Mouse (Mus musculus): ENCODE results near the gene Xirp1. TPM values are rescaled to one million over a fixed set of nuclear protein-coding genes. Genes with fewer than 3 reads are reported as not detected.

Xirp1 gene
- polyA plus RNA-seq, 1 experiment: 3.5 TPM

DNA sequence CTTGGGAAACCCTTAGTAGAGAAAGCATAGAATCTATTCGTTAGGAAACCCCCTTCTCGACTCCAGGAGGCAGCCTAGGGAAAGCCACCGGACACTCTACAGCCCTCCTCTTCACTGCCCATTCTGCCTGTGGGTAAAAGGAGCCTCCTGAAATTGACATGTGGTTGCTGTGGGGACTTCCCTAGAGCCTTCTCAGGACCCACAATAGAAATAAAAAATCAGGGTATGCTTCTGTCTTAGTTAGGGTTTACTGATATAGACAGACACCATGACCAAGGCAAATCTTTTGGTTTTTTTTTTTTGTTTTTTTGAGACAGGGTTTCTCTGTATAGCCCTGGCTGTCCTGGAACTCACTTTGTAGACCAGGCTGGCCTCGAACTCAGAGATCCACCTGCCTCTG is 27.3 kb downstream of the Xirp1 start:
- Histone ChIP-seq H3K27me3 (ENCODE audit: control insufficient read depth, insufficient read depth, insufficient read length) (no peaks in the 10 kb centered on the region), H3K79me3 (ENCODE audit: low read depth) (no peaks in the 10 kb centered on the region), H3K36me3 (ENCODE audit: control insufficient read depth, insufficient read depth) (no peaks in the 10 kb centered on the region), H3K4me3 (ENCODE audit: insufficient read depth, poor library complexity, severe bottlenecking) (no peak overlapping the region), H3K79me2 (ENCODE audit: control insufficient read depth, insufficient read depth) (no peaks in the 10 kb centered on the region), H3ac (ENCODE audit: control insufficient read depth, insufficient read length, low read depth) (no peak overlapping the region)
- TF ChIP-seq FOSL1 (IDR thresholded peaks at IDR 0.05; ENCODE audit: insufficient read depth, low read length, poor library complexity, severe bottlenecking): no peak
- TF ChIP-seq CEBPB (IDR thresholded peaks at IDR 0.05; ENCODE audit: low read depth): no peak
- TF ChIP-seq MYOG (IDR thresholded peaks at IDR 0.05; ENCODE audit: control insufficient read depth, extremely low read depth, insufficient read length): no peak
- no peak for TF ChIP-seq CTCF (IDR thresholded peaks at IDR 0.05; ENCODE audit: control insufficient read depth, insufficient read depth, insufficient read length)
- no peak for TF ChIP-seq MAX (IDR thresholded peaks at IDR 0.05)
- TF ChIP-seq USF1 (IDR thresholded peaks at IDR 0.05; ENCODE audit: low read depth): no peak
- no peak for TF ChIP-seq MYOD1 (IDR thresholded peaks at IDR 0.05; ENCODE audit: control insufficient read depth, insufficient read length, low read depth)

DNA sequence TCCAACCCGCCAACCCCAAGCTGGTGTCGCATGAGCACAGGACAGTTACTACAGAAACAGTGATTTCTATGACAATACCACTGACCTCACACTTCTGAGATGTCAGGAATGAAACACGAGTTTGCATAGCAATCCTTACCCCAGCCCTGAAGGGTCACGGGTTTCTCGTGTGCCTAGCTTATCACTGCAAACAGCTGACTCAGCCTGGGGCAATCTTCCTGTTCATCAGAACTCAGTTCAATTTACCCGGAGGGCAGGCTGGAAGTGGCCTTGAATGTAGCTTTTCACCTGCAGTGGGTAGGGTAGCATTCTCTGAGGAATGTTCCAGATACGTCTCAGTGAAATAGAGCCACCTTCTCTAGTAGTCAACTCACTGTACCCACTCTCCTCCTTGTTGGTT is 29.2 kb downstream of the Xirp1 start:
- TF ChIP-seq FOSL1 (IDR thresholded peaks at IDR 0.05; ENCODE audit: insufficient read depth, low read length, poor library complexity, severe bottlenecking) (no peak), MAX (IDR thresholded peaks at IDR 0.05) (no peak), CEBPB (IDR thresholded peaks at IDR 0.05; ENCODE audit: low read depth) (no peak), USF1 (IDR thresholded peaks at IDR 0.05; ENCODE audit: low read depth) (no peak), MYOG (IDR thresholded peaks at IDR 0.05; ENCODE audit: control insufficient read depth, extremely low read depth, insufficient read length) (no peak), MYOD1 (IDR thresholded peaks at IDR 0.05; ENCODE audit: control insufficient read depth, insufficient read length, low read depth) (no peak), CTCF (IDR thresholded peaks at IDR 0.05; ENCODE audit: control insufficient read depth, insufficient read depth, insufficient read length) (no peak)
- no peak overlapping the region for H3ac ChIP-seq (ENCODE audit: control insufficient read depth, insufficient read length, low read depth)
- no peaks in the 10 kb centered on the region for H3K79me3 ChIP-seq (ENCODE audit: low read depth)
- no peaks in the 10 kb centered on the region for H3K27me3 ChIP-seq (ENCODE audit: control insufficient read depth, insufficient read depth, insufficient read length)
- H3K79me2 ChIP-seq (ENCODE audit: control insufficient read depth, insufficient read depth): no peaks in the 10 kb centered on the region
- H3K36me3 ChIP-seq (ENCODE audit: control insufficient read depth, insufficient read depth): no peaks in the 10 kb centered on the region
- no peak overlapping the region for H3K4me3 ChIP-seq (ENCODE audit: insufficient read depth, poor library complexity, severe bottlenecking)

DNA sequence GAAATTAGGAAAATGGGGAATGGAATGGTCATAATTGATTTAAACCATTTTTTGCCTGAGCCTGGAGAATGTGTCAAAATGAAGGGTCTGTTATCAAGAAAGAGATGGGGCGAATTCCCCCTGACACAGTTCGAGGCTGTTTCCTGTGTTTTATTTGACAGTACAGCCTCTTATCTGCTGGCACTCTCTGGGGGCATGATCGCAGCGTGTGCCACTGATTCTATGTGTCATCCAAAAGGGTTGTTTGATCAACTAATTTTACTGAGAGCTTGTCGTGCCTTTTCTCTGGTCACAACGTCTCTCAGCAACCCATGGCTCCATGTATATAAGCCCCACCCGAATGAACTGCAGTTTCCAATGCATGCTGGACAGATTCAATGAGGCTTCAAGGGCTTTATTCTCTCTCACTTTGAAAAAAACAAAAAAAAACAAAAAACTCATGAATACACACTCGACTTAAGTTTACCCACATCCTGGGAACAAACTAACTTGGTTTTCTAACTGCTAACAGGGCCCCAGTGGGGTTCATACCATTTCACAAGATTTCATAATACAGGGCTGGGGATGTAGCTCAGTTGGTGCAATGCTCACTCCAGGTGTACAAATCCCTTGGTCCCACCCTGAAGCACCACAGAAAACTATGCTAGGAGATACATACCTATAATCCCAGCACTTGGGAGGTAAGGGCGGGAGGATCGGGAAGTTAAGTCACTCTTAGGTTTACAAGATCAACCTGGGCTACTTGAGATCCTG is 30.1 kb downstream of the Xirp1 start:
- no peaks in the 10 kb centered on the region for H3K27me3 ChIP-seq (ENCODE audit: control insufficient read depth, insufficient read depth, insufficient read length)
- no peaks in the 10 kb centered on the region for H3K79me2 ChIP-seq (ENCODE audit: control insufficient read depth, insufficient read depth)
- no peak overlapping the region for H3ac ChIP-seq (ENCODE audit: control insufficient read depth, insufficient read length, low read depth)
- TF ChIP-seq CTCF (IDR thresholded peaks at IDR 0.05; ENCODE audit: control insufficient read depth, insufficient read depth, insufficient read length) (no peak), CEBPB (IDR thresholded peaks at IDR 0.05; ENCODE audit: low read depth) (no peak), MAX (IDR thresholded peaks at IDR 0.05) (no peak), MYOD1 (IDR thresholded peaks at IDR 0.05; ENCODE audit: control insufficient read depth, insufficient read length, low read depth) (no peak), FOSL1 (IDR thresholded peaks at IDR 0.05; ENCODE audit: insufficient read depth, low read length, poor library complexity, severe bottlenecking) (no peak), MYOG (IDR thresholded peaks at IDR 0.05; ENCODE audit: control insufficient read depth, extremely low read depth, insufficient read length) (no peak), USF1 (IDR thresholded peaks at IDR 0.05; ENCODE audit: low read depth) (no peak)
- no peaks in the 10 kb centered on the region for H3K79me3 ChIP-seq (ENCODE audit: low read depth)
- no peak overlapping the region for H3K4me3 ChIP-seq (ENCODE audit: insufficient read depth, poor library complexity, severe bottlenecking)
- no peaks in the 10 kb centered on the region for H3K36me3 ChIP-seq (ENCODE audit: control insufficient read depth, insufficient read depth)

DNA sequence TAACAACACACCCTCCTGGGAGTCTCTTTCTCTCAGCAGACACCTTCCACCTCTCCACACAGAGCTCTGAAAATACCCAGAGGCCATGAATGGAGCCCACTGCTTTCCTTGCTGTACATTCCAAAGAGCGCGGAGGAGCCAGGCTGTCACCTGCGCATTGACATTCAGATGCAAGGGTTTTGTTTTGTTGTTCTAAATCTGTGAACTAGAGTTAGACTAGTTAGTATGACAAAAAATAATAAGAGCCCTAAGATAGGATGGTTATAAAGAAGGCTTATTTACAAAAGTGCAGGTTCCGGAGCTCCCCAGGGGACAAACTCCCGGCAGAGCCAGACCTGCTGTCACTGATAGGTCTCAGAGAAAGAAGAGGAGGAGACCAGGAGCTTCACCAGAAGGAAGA is 32.1 kb downstream of the Xirp1 start:
- H3K4me3 ChIP-seq (ENCODE audit: insufficient read depth, poor library complexity, severe bottlenecking): no peak overlapping the region
- H3ac ChIP-seq (ENCODE audit: control insufficient read depth, insufficient read length, low read depth): no peak overlapping the region
- H3K36me3 ChIP-seq (ENCODE audit: control insufficient read depth, insufficient read depth): no peaks in the 10 kb centered on the region
- H3K27me3 ChIP-seq (ENCODE audit: control insufficient read depth, insufficient read depth, insufficient read length): no peaks in the 10 kb centered on the region
- H3K79me2 ChIP-seq (ENCODE audit: control insufficient read depth, insufficient read depth): no peaks in the 10 kb centered on the region
- no peaks in the 10 kb centered on the region for H3K79me3 ChIP-seq (ENCODE audit: low read depth)
- TF ChIP-seq CEBPB (IDR thresholded peaks at IDR 0.05; ENCODE audit: low read depth): no peak
- TF ChIP-seq USF1 (IDR thresholded peaks at IDR 0.05; ENCODE audit: low read depth): no peak
- no peak for TF ChIP-seq FOSL1 (IDR thresholded peaks at IDR 0.05; ENCODE audit: insufficient read depth, low read length, poor library complexity, severe bottlenecking)
- no peak for TF ChIP-seq MYOD1 (IDR thresholded peaks at IDR 0.05; ENCODE audit: control insufficient read depth, insufficient read length, low read depth)
- no peak for TF ChIP-seq MAX (IDR thresholded peaks at IDR 0.05)
- no peak for TF ChIP-seq CTCF (IDR thresholded peaks at IDR 0.05; ENCODE audit: control insufficient read depth, insufficient read depth, insufficient read length)
- no peak for TF ChIP-seq MYOG (IDR thresholded peaks at IDR 0.05; ENCODE audit: control insufficient read depth, extremely low read depth, insufficient read length)

DNA sequence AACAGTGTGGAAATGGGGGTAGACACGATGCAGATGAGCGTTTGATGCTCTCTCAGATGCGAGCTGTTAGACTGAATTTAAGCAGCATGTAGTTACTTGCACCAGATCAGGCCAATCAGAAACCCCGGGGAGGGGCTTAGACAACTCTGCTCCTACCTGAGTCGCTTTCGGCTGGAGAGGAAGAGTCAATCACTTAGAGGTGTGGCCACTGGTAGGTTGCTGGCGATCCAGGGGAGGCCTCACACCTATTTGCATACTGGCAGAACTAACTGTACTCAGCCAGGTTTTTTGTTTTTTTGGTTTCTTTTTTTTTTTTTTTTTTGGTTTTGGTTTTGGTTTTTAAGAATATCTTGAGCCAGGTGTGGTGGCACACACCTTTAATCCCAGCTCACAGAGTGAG is 35.1 kb downstream of the Xirp1 start:
- H3K79me2 ChIP-seq (ENCODE audit: control insufficient read depth, insufficient read depth): no peaks in the 10 kb centered on the region
- H3K27me3 ChIP-seq (ENCODE audit: control insufficient read depth, insufficient read depth, insufficient read length): no peaks in the 10 kb centered on the region
- H3K4me3 ChIP-seq (ENCODE audit: insufficient read depth, poor library complexity, severe bottlenecking): no peak overlapping the region
- TF ChIP-seq MAX (IDR thresholded peaks at IDR 0.05): no peak
- no peak overlapping the region for H3ac ChIP-seq (ENCODE audit: control insufficient read depth, insufficient read length, low read depth)
- no peaks in the 10 kb centered on the region for H3K36me3 ChIP-seq (ENCODE audit: control insufficient read depth, insufficient read depth)
- H3K79me3 ChIP-seq (ENCODE audit: low read depth): no peaks in the 10 kb centered on the region
